7 mouse cellular contexts compared by ENCODE assay signal in the genomic region with DNA sequence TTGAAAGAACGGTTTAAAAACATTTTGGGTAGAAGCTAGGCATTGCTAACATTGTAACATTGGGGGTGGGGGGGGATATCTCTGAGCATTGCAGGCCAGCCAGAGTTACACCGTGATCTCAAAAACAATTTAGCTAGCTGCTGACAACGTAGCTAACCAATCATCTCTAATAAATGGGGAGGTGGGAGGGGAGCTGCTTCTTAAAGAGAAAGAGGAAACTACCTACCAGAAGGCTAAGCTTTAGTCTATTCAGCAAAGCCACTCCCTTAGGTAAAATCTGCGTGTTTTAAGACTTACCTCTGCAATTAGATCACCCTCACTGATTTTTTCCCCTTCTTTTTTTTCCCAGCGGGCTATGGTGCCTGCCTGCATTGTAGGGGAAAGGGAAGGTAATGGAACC. TPM values are rescaled to one million over a fixed set of nuclear protein-coding genes. Genes with fewer than 3 reads are reported as not detected.
A peak's percentile ranks its signal among the peaks of the same experiment; 100 is the strongest.
DNase-seq lines count a peak whose midpoint lies in the region; ATAC-seq and TF ChIP-seq lines count a peak whose summit lies in the region.

No protein-coding gene starts in this region.

- 18% methylated on average over 5 of the region's 5 CpGs for WGBS in lung, postnatal 0 days
- 19% methylated on average over 5 of the region's 5 CpGs for whole genome bisulfite sequencing in lung, adult 2 months
- 16% methylated on average over 5 of the region's 5 CpGs for WGBS in embryonic facial prominence, embryonic 14.5 days
- WGBS in limb, embryonic 12.5 days = 24% methylated on average over 5 of the region's 5 CpGs
- WGBS in stomach, embryonic 15.5 days = 14% methylated on average over 5 of the region's 5 CpGs

- H3K36me3 ChIP-seq in lung, postnatal 0 days (ENCODE audit: insufficient read depth, low read length) = no peaks in the 10 kb centered on the region
- H3K36me3 ChIP-seq in embryonic facial prominence, embryonic 14.5 days (ENCODE audit: control insufficient read depth, insufficient read depth, low read length) = peaks cover 35% of the 10 kb centered on the region
- peaks cover 45% of the 10 kb centered on the region for H3K36me3 ChIP-seq in limb, embryonic 12.5 days
- H3K36me3 ChIP-seq in stomach, embryonic 15.5 days = 0 out of 2 replicates have a peak, but pooled peaks cover 5% of the 10 kb centered on the region

- H3K27ac ChIP-seq in lung, postnatal 0 days (ENCODE audit: low read length) = no peak overlapping the region
- peak overlapping the region; percentile 59; the same call in 1 of the 2 replicates for H3K27ac ChIP-seq in embryonic facial prominence, embryonic 14.5 days (replicated peaks; ENCODE audit: low read depth, low read length)
- H3K27ac ChIP-seq in limb, embryonic 12.5 days = no peak overlapping the region
- peak overlapping the region; percentile 16; the same call in 1 of the 2 replicates for H3K27ac ChIP-seq in stomach, embryonic 15.5 days

- TF ChIP-seq EP300 in lung, postnatal 0 days (IDR thresholded peaks at IDR 0.05) = no peak

- H3K4me3 ChIP-seq in lung, postnatal 0 days (ENCODE audit: low read depth, low read length) = peak overlapping the region; percentile 91
- H3K4me3 ChIP-seq in lung, adult 2 months (replicated peaks; ENCODE audit: extremely low read depth, low read depth, low read length) = no peak overlapping the region
- H3K4me3 ChIP-seq in embryonic facial prominence, embryonic 14.5 days (ENCODE audit: low read depth, low read length) = peak overlapping the region; percentile 69
- peak overlapping the region; percentile 77 for H3K4me3 ChIP-seq in limb, embryonic 12.5 days (replicated peaks)
- peak overlapping the region; percentile 85 for H3K4me3 ChIP-seq in stomach, embryonic 15.5 days (replicated peaks)

- H3K9me3 ChIP-seq in lung, postnatal 0 days (ENCODE audit: low read length) = no peaks in the 10 kb centered on the region
- H3K9me3 ChIP-seq in embryonic facial prominence, embryonic 14.5 days (ENCODE audit: control insufficient read depth, low read length) = no peaks in the 10 kb centered on the region
- no peaks in the 10 kb centered on the region for H3K9me3 ChIP-seq in limb, embryonic 12.5 days
- no peaks in the 10 kb centered on the region for H3K9me3 ChIP-seq in stomach, embryonic 15.5 days

- H3K4me1 ChIP-seq in lung, postnatal 0 days (ENCODE audit: insufficient read depth, low read depth, low read length) = no peaks in the 10 kb centered on the region
- peaks cover 4% of the 10 kb centered on the region; the same call in 1 of the 2 replicates for H3K4me1 ChIP-seq in lung, adult 2 months (ENCODE audit: control insufficient read depth, insufficient read depth, low read length)
- H3K4me1 ChIP-seq in embryonic facial prominence, embryonic 14.5 days (ENCODE audit: control insufficient read depth, insufficient read depth, low read length) = peaks cover 4% of the 10 kb centered on the region; the same call in 1 of the 2 replicates
- peaks cover 15% of the 10 kb centered on the region for H3K4me1 ChIP-seq in limb, embryonic 12.5 days (replicated peaks)
- peaks cover 8% of the 10 kb centered on the region for H3K4me1 ChIP-seq in stomach, embryonic 15.5 days

- TF ChIP-seq POLR2A in lung, adult 2 months (IDR thresholded peaks at IDR 0.05; ENCODE audit: borderline replicate concordance, extremely low read depth, low read depth, low read length) = no peak

- H3K27me3 ChIP-seq in lung, postnatal 0 days (replicated peaks; ENCODE audit: insufficient read depth, low read length) = no peaks in the 10 kb centered on the region
- H3K27me3 ChIP-seq in embryonic facial prominence, embryonic 14.5 days (replicated peaks; ENCODE audit: control insufficient read depth, insufficient read depth, low read length) = no peaks in the 10 kb centered on the region
- no peaks in the 10 kb centered on the region for H3K27me3 ChIP-seq in limb, embryonic 12.5 days
- no peaks in the 10 kb centered on the region for H3K27me3 ChIP-seq in stomach, embryonic 15.5 days (replicated peaks)

- no peak for ATAC-seq in lung, postnatal 0 days
- ATAC-seq in embryonic facial prominence, embryonic 14.5 days (ENCODE audit: low read depth) = no peak
- ATAC-seq in limb, embryonic 12.5 days (ENCODE audit: insufficient number of reproducible peaks, insufficient read depth, low FRiP score, low TSS enrichment, low read depth) = no peak
- ATAC-seq in stomach, embryonic 15.5 days (ENCODE audit: insufficient read depth, low FRiP score, low read depth) = no peak

- 0 out of 2 replicates have a peak overlapping the region, but pooled peaks have one; percentile 68 for H3K9ac ChIP-seq in lung, postnatal 0 days (replicated peaks; ENCODE audit: low read depth)
- peak overlapping the region; percentile 80 for H3K9ac ChIP-seq in embryonic facial prominence, embryonic 14.5 days (ENCODE audit: low read depth, low read length)
- peak overlapping the region; percentile 86 for H3K9ac ChIP-seq in limb, embryonic 12.5 days (replicated peaks)
- H3K9ac ChIP-seq in stomach, embryonic 15.5 days = peak overlapping the region; percentile 80; the same call in 1 of the 2 replicates

- TF ChIP-seq CTCF in lung, postnatal 0 days (IDR thresholded peaks at IDR 0.05) = no peak
- no peak for TF ChIP-seq CTCF in lung, adult 2 months (IDR thresholded peaks at IDR 0.05; ENCODE audit: insufficient read depth, low read length)

- H3K4me2 ChIP-seq in lung, postnatal 0 days (replicated peaks; ENCODE audit: low read depth, low read length) = peak overlapping the region; percentile 87
- H3K4me2 ChIP-seq in embryonic facial prominence, embryonic 14.5 days (ENCODE audit: low read depth, low read length) = peak overlapping the region; percentile 76
- peak overlapping the region; percentile 75 for H3K4me2 ChIP-seq in limb, embryonic 12.5 days
- peak overlapping the region; percentile 67 for H3K4me2 ChIP-seq in stomach, embryonic 15.5 days

- DNase-seq in lung, postnatal 0 days (ENCODE audit: low spot score) = no peak
- no peak for DNase-seq in lung, adult 2 months
- peak; percentile 36 for DNase-seq in embryonic facial prominence, embryonic 14.5 days (ENCODE audit: low spot score)
- DNase-seq in cerebellum, adult 11 months = no peak
- no peak for DNase-seq in layer of hippocampus, postnatal 25 days (ENCODE audit: extremely low spot score in 1 of 2, low spot score in 1 of 2)

RNA-seq across cellular contexts. Expression of a gene that starts 1.2 kb away (rescaled TPM):
- polyA plus RNA-seq in lung, postnatal 0 days (2015; fragmentation: Nextera tagmentation; extraction: Ambion mirVana) = 27.2 and 30.0 TPM in 2 replicates
- polyA plus RNA-seq in lung, adult 2 months (2012; rRNA removed) = 13.2 and 20.5 TPM in 2 replicates
- 60.1 and 65.9 TPM in 2 replicates for polyA plus RNA-seq in embryonic facial prominence, embryonic 14.5 days (2014; fragmentation: Nextera tagmentation; extraction: Ambion mirVana)
- 49.5 and 49.8 TPM in 2 replicates for polyA plus RNA-seq in limb, embryonic 12.5 days (2016; fragmentation: Nextera tagmentation; extraction: Ambion mirVana)
- 42.9 and 49.3 TPM in 2 replicates for polyA plus RNA-seq in stomach, embryonic 15.5 days (2015; fragmentation: Nextera tagmentation; extraction: Ambion mirVana)
- total RNA-seq in layer of hippocampus, postnatal 25 days (2021) = 100 to 1,000 TPM; 137 to 141 TPM

RNA-seq across cellular contexts. Expression of a gene that starts 41.1 kb away (rescaled TPM):
- polyA plus RNA-seq in lung, postnatal 0 days (2015; fragmentation: Nextera tagmentation; extraction: Ambion mirVana) = 25.2 and 26.5 TPM in 2 replicates
- polyA plus RNA-seq in lung, adult 2 months (2012; rRNA removed) = 5.3 and 6.3 TPM in 2 replicates
- 21.5 and 24.3 TPM in 2 replicates for polyA plus RNA-seq in embryonic facial prominence, embryonic 14.5 days (2014; fragmentation: Nextera tagmentation; extraction: Ambion mirVana)
- polyA plus RNA-seq in limb, embryonic 12.5 days (2016; fragmentation: Nextera tagmentation; extraction: Ambion mirVana) = 28.6 and 32.0 TPM in 2 replicates
- 19.3 and 22.5 TPM in 2 replicates for polyA plus RNA-seq in stomach, embryonic 15.5 days (2015; fragmentation: Nextera tagmentation; extraction: Ambion mirVana)
- 10 to 100 TPM; 19.3 to 22.8 TPM for total RNA-seq in layer of hippocampus, postnatal 25 days (2021)

RNA-seq across cellular contexts. Expression of a gene that starts 41.3 kb away (rescaled TPM):
- polyA plus RNA-seq in lung, postnatal 0 days (2015; fragmentation: Nextera tagmentation; extraction: Ambion mirVana) = 14.5 and 16.6 TPM in 2 replicates
- polyA plus RNA-seq in lung, adult 2 months (2012; rRNA removed) = 2.7 and 3.7 TPM in 2 replicates
- polyA plus RNA-seq in embryonic facial prominence, embryonic 14.5 days (2014; fragmentation: Nextera tagmentation; extraction: Ambion mirVana) = 3.2 and 5.8 TPM in 2 replicates
- polyA plus RNA-seq in limb, embryonic 12.5 days (2016; fragmentation: Nextera tagmentation; extraction: Ambion mirVana) = 4.0 and 4.6 TPM in 2 replicates
- 2.4 and 3.7 TPM in 2 replicates for polyA plus RNA-seq in stomach, embryonic 15.5 days (2015; fragmentation: Nextera tagmentation; extraction: Ambion mirVana)
- 1 to 10 TPM; 3.3 to 3.4 TPM for total RNA-seq in layer of hippocampus, postnatal 25 days (2021)

RNA-seq across cellular contexts. Expression of a gene that starts 54.7 kb away (rescaled TPM):
- polyA plus RNA-seq in lung, postnatal 0 days (2015; fragmentation: Nextera tagmentation; extraction: Ambion mirVana) = 185 and 189 TPM in 2 replicates
- 80.5 and 90.8 TPM in 2 replicates for polyA plus RNA-seq in lung, adult 2 months (2012; rRNA removed)
- 239 and 285 TPM in 2 replicates for polyA plus RNA-seq in embryonic facial prominence, embryonic 14.5 days (2014; fragmentation: Nextera tagmentation; extraction: Ambion mirVana)
- polyA plus RNA-seq in limb, embryonic 12.5 days (2016; fragmentation: Nextera tagmentation; extraction: Ambion mirVana) = 323 and 341 TPM in 2 replicates
- polyA plus RNA-seq in stomach, embryonic 15.5 days (2015; fragmentation: Nextera tagmentation; extraction: Ambion mirVana) = 243 and 275 TPM in 2 replicates
- total RNA-seq in layer of hippocampus, postnatal 25 days (2021) = 100 to 1,000 TPM; 237 to 253 TPM

RNA-seq across cellular contexts. Expression of a gene that starts 54.8 kb away (rescaled TPM):
- 235 and 252 TPM in 2 replicates for polyA plus RNA-seq in lung, postnatal 0 days (2015; fragmentation: Nextera tagmentation; extraction: Ambion mirVana)
- polyA plus RNA-seq in lung, adult 2 months (2012; rRNA removed) = 91.0 and 114 TPM in 2 replicates
- 300 and 330 TPM in 2 replicates for polyA plus RNA-seq in embryonic facial prominence, embryonic 14.5 days (2014; fragmentation: Nextera tagmentation; extraction: Ambion mirVana)
- 259 and 268 TPM in 2 replicates for polyA plus RNA-seq in limb, embryonic 12.5 days (2016; fragmentation: Nextera tagmentation; extraction: Ambion mirVana)
- polyA plus RNA-seq in stomach, embryonic 15.5 days (2015; fragmentation: Nextera tagmentation; extraction: Ambion mirVana) = 362 and 375 TPM in 2 replicates
- total RNA-seq in layer of hippocampus, postnatal 25 days (2021) = 100 to 1,000 TPM; 117 to 132 TPM

Comparison
In these comparisons a context has a peak if more than half of its experiments do, and no peak if none do; other contexts are left out.
1. H3K27ac ChIP-seq: peak in embryonic facial prominence, embryonic 14.5 days (single experiment) and stomach, embryonic 15.5 days (single experiment); none in lung, postnatal 0 days (single experiment) and limb, embryonic 12.5 days (single experiment).
2. Peak in every context shown above with its lines, with median percentiles within 50 percentile points of each other: H3K4me2 ChIP-seq and H3K9ac ChIP-seq.